In genomic region chr7:133114847-133115470, GRCm38 (mm10) we compare ENCODE assay signal across 8 mouse cellular contexts. TPM values are rescaled to one million over a fixed set of nuclear protein-coding genes. Genes with fewer than 3 reads are reported as not detected.
A peak's percentile ranks its signal among the peaks of the same experiment; 100 is the strongest.
DNase-seq lines count a peak whose midpoint lies in the region; ATAC-seq and TF ChIP-seq lines count a peak whose summit lies in the region.

No protein-coding gene starts in this region.

- H3K36me3 ChIP-seq in ES-Bruce4 (ENCODE audit: control insufficient read depth, insufficient read depth, low read length, poor library complexity, severe bottlenecking) (peaks cover 11% of the 10 kb centered on the region; the same call in 1 of the 2 replicates), ES-E14 (ENCODE audit: control insufficient read depth, insufficient read depth, low read length, poor library complexity, severe bottlenecking) (peaks cover 18% of the 10 kb centered on the region; the same call in 1 of the 2 replicates)
- no peaks in the 10 kb centered on the region for H3K36me3 ChIP-seq in lung, postnatal 0 days (ENCODE audit: insufficient read depth, low read length)
- no peaks in the 10 kb centered on the region for H3K36me3 ChIP-seq in testis, adult 2 months (ENCODE audit: control insufficient read depth, insufficient read depth, low read length)

- H3K9me3 ChIP-seq in ES-Bruce4 (replicated peaks; ENCODE audit: control insufficient read depth, insufficient read depth, low read length, poor library complexity, severe bottlenecking) (no peaks in the 10 kb centered on the region), ES-E14 (ENCODE audit: control insufficient read depth, insufficient read depth, low read depth, low read length) (no peaks in the 10 kb centered on the region)
- no peaks in the 10 kb centered on the region for H3K9me3 ChIP-seq in lung, postnatal 0 days (ENCODE audit: low read length)

- H3K9ac ChIP-seq in ES-Bruce4 (ENCODE audit: low read depth, poor library complexity, severe bottlenecking) = peak overlapping the region; percentile 98
- H3K9ac ChIP-seq in ES-E14 (ENCODE audit: insufficient read depth, low read depth, low read length, poor library complexity, severe bottlenecking) = peak overlapping the region; percentile 70
- H3K9ac ChIP-seq in lung, postnatal 0 days (replicated peaks; ENCODE audit: low read depth) = no peak overlapping the region

- H3K27ac ChIP-seq in ES-Bruce4 (ENCODE audit: insufficient read depth, low read length) (peak overlapping the region; percentile 100), ES-E14 (ENCODE audit: insufficient read depth, low read depth, low read length, poor library complexity, severe bottlenecking) (peak overlapping the region; percentile 99)
- peak overlapping the region; percentile 33; the same call in 1 of the 2 replicates for H3K27ac ChIP-seq in lung, postnatal 0 days (ENCODE audit: low read length)
- H3K27ac ChIP-seq in testis, adult 2 months (ENCODE audit: control insufficient read depth, insufficient read depth, low read depth, low read length) = peak overlapping the region; percentile 89

- in situ Hi-C loops in ES-E14 (cut with MboI; ENCODE audit: low sequenced_read_pairs in 2 of 2, unreplicated experiment in 2 of 2) = no loop called here

- no peak for TF ChIP-seq CTCF in ES-Bruce4 (IDR thresholded peaks at IDR 0.05; ENCODE audit: low read depth, low read length)
- TF ChIP-seq CTCF in lung, postnatal 0 days (IDR thresholded peaks at IDR 0.05) = no peak
- no peak for TF ChIP-seq CTCF in testis, adult 2 months (IDR thresholded peaks at IDR 0.05; ENCODE audit: control insufficient read depth, insufficient read depth, insufficient replicate concordance, low read depth, low read length)

- 16% methylated on average over 19 of the region's 20 CpGs for WGBS in lung, postnatal 0 days

- peak; percentile 100 for DNase-seq in ES-E14 (ENCODE audit: low read depth, low spot score)
- DNase-seq in forelimb bud, embryonic 11.5 days (ENCODE audit: low read depth, low spot score) = peak; percentile 44
- peak; percentile 53 to 63 for DNase-seq in kidney, adult 8-10 months
- peak; percentile 54 for DNase-seq in lung, postnatal 0 days (ENCODE audit: low spot score)
- DNase-seq in retina, postnatal 1 day = no peak
- no peak for DNase-seq in frontal cortex, adult 2 months (ENCODE audit: extremely low spot score in 1 of 2, low spot score in 1 of 2)

- no peaks in the 10 kb centered on the region for H3K27me3 ChIP-seq in ES-Bruce4 (ENCODE audit: control insufficient read depth, insufficient read depth, low read length, poor library complexity, severe bottlenecking)
- H3K27me3 ChIP-seq in lung, postnatal 0 days (replicated peaks; ENCODE audit: insufficient read depth, low read length) = no peaks in the 10 kb centered on the region
- H3K27me3 ChIP-seq in testis, adult 2 months (ENCODE audit: control insufficient read depth, insufficient read depth, low read length) = no peaks in the 10 kb centered on the region

- H3K4me2 ChIP-seq in lung, postnatal 0 days (replicated peaks; ENCODE audit: low read depth, low read length) = peak overlapping the region; percentile 49

- peaks cover 3% of the 10 kb centered on the region for H3K4me1 ChIP-seq in ES-Bruce4 (ENCODE audit: control insufficient read depth, insufficient read depth, low read length)
- peaks cover 17 to 32% of the 10 kb centered on the region in 2 experiments for H3K4me1 ChIP-seq in ES-E14 (ENCODE audit: control insufficient read depth in 2 of 2, insufficient read depth in 2 of 2, low read length in 2 of 2, poor library complexity in 1 of 2)
- H3K4me1 ChIP-seq in lung, postnatal 0 days (ENCODE audit: insufficient read depth, low read depth, low read length) = peaks cover 40% of the 10 kb centered on the region
- peaks cover 18% of the 10 kb centered on the region for H3K4me1 ChIP-seq in testis, adult 2 months (ENCODE audit: control insufficient read depth, insufficient read depth, low read length)

- H3K4me3 ChIP-seq in ES-Bruce4 (ENCODE audit: low read depth, low read length) = peak overlapping the region; percentile 57
- H3K4me3 ChIP-seq in ES-E14 (ENCODE audit: insufficient read depth in 1 of 2, low read depth in 1 of 2, low read length in 2 of 2, poor library complexity in 1 of 2, severe bottlenecking in 1 of 2) = peak overlapping the region; percentile 54 to 64
- peak overlapping the region; percentile 12; the same call in 1 of the 2 replicates for H3K4me3 ChIP-seq in lung, postnatal 0 days (ENCODE audit: low read depth, low read length)
- peak overlapping the region; percentile 80 for H3K4me3 ChIP-seq in testis, adult 2 months (ENCODE audit: control insufficient read depth, low read depth, low read length)

- no peak for TF ChIP-seq POLR2A in ES-Bruce4 (IDR thresholded peaks at IDR 0.05; ENCODE audit: insufficient read depth, low read length)
- TF ChIP-seq POLR2A in testis, adult 2 months (IDR thresholded peaks at IDR 0.05; ENCODE audit: control insufficient read depth, low read depth, low read length) = no peak

- TF ChIP-seq EP300 in ES-Bruce4 (IDR thresholded peaks at IDR 0.05; ENCODE audit: insufficient read depth, low read depth, low read length) = peak; percentile 99
- no peak for TF ChIP-seq EP300 in lung, postnatal 0 days (IDR thresholded peaks at IDR 0.05)

- ATAC-seq in lung, postnatal 0 days = peak; percentile 44

TF ChIP-seq in ES-E14, 5 proteins besides CTCF, POLR2A, EP300 and RAD21:
- TF ChIP-seq CHD2 (IDR thresholded peaks at IDR 0.05; ENCODE audit: low read depth, low read length) (0 out of 2 replicates have a peak, but pooled peaks have one; percentile 38), HCFC1 (IDR thresholded peaks at IDR 0.05; ENCODE audit: borderline replicate concordance, insufficient read depth, low read length) (no peak; the same call in 1 of the 2 replicates), ZC3H11A (IDR thresholded peaks at IDR 0.05; ENCODE audit: borderline replicate concordance, low read depth, low read length) (no peak), MAFK (IDR thresholded peaks at IDR 0.05; ENCODE audit: insufficient read depth, low read depth, low read length) (no peak), ZNF384 (IDR thresholded peaks at IDR 0.05; ENCODE audit: low read depth, low read length) (no peak)

RNA-seq across cellular contexts. Expression of gene Fgfr2, which starts 8.2 kb away (rescaled TPM):
- polyA plus RNA-seq in ES-Bruce4 (2011; ENCODE audit: insufficient read depth, insufficient read length, low read depth, missing spikeins) = 31.6 and 34.8 TPM in 2 replicates
- total RNA-seq in ES-E14 (2012; rRNA removed) = 37.5 and 44.3 TPM in 2 replicates
- 100 and 110 TPM in 2 replicates for polyA plus RNA-seq in lung, postnatal 0 days (2015; fragmentation: Nextera tagmentation; extraction: Ambion mirVana)
- 3.0 and 4.9 TPM in 2 replicates for polyA plus RNA-seq in testis, adult 2 months (2012; rRNA removed)
- 63.2 and 69.6 TPM in 2 replicates for polyA plus RNA-seq in frontal cortex, adult 2 months (2012; rRNA removed)

RNA-seq across cellular contexts. Expression of gene Ctbp2, which starts 9.2 kb away (rescaled TPM):
- polyA plus RNA-seq in ES-Bruce4 (2011; ENCODE audit: insufficient read depth, insufficient read length, low read depth, missing spikeins) = 218 and 252 TPM in 2 replicates
- 241 and 381 TPM in 2 replicates for total RNA-seq in ES-E14 (2012; rRNA removed)
- 45.6 and 51.2 TPM in 2 replicates for polyA plus RNA-seq in lung, postnatal 0 days (2015; fragmentation: Nextera tagmentation; extraction: Ambion mirVana)
- 54.9 and 59.0 TPM in 2 replicates for polyA plus RNA-seq in testis, adult 2 months (2012; rRNA removed)
- polyA plus RNA-seq in frontal cortex, adult 2 months (2012; rRNA removed) = 59.6 and 59.8 TPM in 2 replicates

Comparison
In these comparisons a context has a peak if more than half of its experiments do, and no peak if none do; other contexts are left out.
1. H3K27ac ChIP-seq: peak in every context shown above with its lines; median percentile 100 in ES-Bruce4; 99 in ES-E14; 89 in testis, adult 2 months; 33 in lung, postnatal 0 days.
2. H3K4me3 ChIP-seq: peak in every context shown above with its lines; median percentile 80 in testis, adult 2 months; 59 in ES-E14; 57 in ES-Bruce4; 12 in lung, postnatal 0 days.
3. DNase-seq: peak in ES-E14 (single experiment), forelimb bud, embryonic 11.5 days (single experiment), kidney, adult 8-10 months (2 of 2) and lung, postnatal 0 days (single experiment); none in retina, postnatal 1 day (single experiment) and frontal cortex, adult 2 months (0 of 2).